Mouse (Mus musculus) bone marrow, adult 2 months (tissue): Measurements from ENCODE around the gene Olfr553.
"Not testable (repeated sequence)": the region's sequence is repeated elsewhere in the genome, so short reads cannot be mapped to it uniquely, and the experiment has no call there.

Experiments used
- CTCF ChIP-seq: fragments of 200-500 bp; IDR thresholded peaks from 2 replicates; pipeline ENCODE4 v1.5.1; 2011; ENCODE audit warnings: low read length, control low read depth; ENCODE audit not compliant: control insufficient read depth, insufficient read depth
- POLR2A ChIP-seq: fragments of 200-500 bp; IDR thresholded peaks from 2 replicates; pipeline ENCODE4 v1.6.1; 2011; ENCODE audit warnings: low read depth, mild to moderate bottlenecking, control low read depth, low read length, borderline replicate concordance; ENCODE audit not compliant: control insufficient read depth

DNA sequence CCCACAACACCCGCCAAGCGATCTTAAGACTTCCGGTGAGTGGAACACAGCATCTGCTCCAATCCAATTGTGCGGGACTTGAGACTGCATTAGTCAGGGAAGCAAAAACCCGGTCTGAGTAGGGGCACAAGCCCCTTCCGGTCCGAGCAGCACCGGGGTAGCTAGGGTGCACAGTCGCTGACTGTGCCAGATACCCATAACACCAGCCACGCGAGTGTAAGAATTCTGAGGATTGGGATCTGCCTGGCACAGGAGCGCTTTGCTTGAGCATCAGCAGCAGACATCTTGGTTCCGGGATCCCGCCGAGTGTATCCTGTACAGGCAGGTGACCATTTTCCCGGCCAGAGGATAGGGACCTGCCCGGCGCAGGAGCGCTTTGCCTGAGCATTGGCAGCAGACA lies 2.4 kb upstream of the Olfr553 start:
- not testable (repeated sequence) for TF ChIP-seq CTCF, POLR2A
